Mouse (Mus musculus) cerebellum, adult 18-20 months (tissue): Measurements from ENCODE around the gene Uqcc1.

Source experiments
- DNase-seq, 2 experiments: peaks; one replicate each; pipeline ENCODE4 v3.0.0; 2021

Uqcc1 gene

GRCm38 (mm10) chr2:155811821-155812396 lies 118.2 kb downstream of the Uqcc1 start:
- DNase-seq: peak; percentile 95 to 98

GRCm38 (mm10) chr2:155809620-155810019 lies 120.5 kb downstream of the Uqcc1 start:
- peak in 1 of 2 experiments; percentile 42 for DNase-seq

- DNase-seq: peak in 1 of 2 experiments; percentile 42
These were observed 122.7 kb downstream of the Uqcc1 start for GRCm38 (mm10) chr2:155807408-155807807.

GRCm38 (mm10) chr2:155806548-155806947 lies 123.6 kb downstream of the Uqcc1 start:
- DNase-seq: peak; percentile 88 to 96

- DNase-seq: no peak
These were observed 124.2 kb downstream of the Uqcc1 start for GRCm38 (mm10) chr2:155805925-155806255.

GRCm38 (mm10) chr2:155805231-155805924 lies 124.7 kb downstream of the Uqcc1 start:
- peak; percentile 98 to 99 for DNase-seq

GRCm38 (mm10) chr2:155804053-155804452 lies 126.1 kb downstream of the Uqcc1 start:
- DNase-seq: no peak

GRCm38 (mm10) chr2:155802761-155803160 lies 127.3 kb downstream of the Uqcc1 start:
- DNase-seq: no peak

GRCm38 (mm10) chr2:155798613-155799012 lies 131.5 kb downstream of the Uqcc1 start:
- DNase-seq: no peak
